Mouse (Mus musculus) cerebellum, adult 18-20 months (tissue): ENCODE results near the gene Sirpb1a.
"Not testable (repeated sequence)": the region's sequence is repeated elsewhere in the genome, so short reads cannot be mapped to it uniquely, and the experiment has no call there.

ENCODE experiments used
- DNase-seq, 2 experiments: peaks; one replicate each; pipeline ENCODE4 v3.0.0; 2021

Gene Sirpb1a

GRCm38 (mm10) chr3:15426447-15426846 lies at the start of gene Sirpb1a:
Gene Sirpb1a (minus strand): TSS chr3:15426520.
- not testable (repeated sequence) for DNase-seq

DNA sequence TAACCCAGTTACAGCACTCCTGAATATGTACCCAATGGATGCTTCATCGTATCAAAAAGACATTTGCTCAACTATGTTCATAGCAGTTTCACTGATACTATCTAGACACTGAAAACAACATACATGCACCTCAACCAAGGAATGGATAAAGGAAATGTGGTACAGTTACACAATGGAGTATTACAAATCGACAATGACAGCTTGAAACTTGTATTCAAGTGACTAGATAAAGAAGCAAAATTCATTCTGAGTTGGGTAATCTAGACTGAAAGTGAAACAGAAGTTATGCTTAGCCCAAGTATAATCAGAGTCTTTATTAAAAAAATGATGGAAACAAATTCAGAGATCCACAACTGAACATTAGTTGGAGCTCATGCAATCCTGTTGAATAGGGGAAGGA lies 48.5 kb upstream of the Sirpb1a start:
- DNase-seq: not testable (repeated sequence)

- DNase-seq: not testable (repeated sequence)
Measured at GRCm38 (mm10) chr3:15470158-15470557, 43.8 kb upstream of the Sirpb1a start.

- not testable (repeated sequence) for DNase-seq
Measured at GRCm38 (mm10) chr3:15443936-15444335, 17.6 kb upstream of the Sirpb1a start.

GRCm38 (mm10) chr3:15439844-15440243 lies 13.5 kb upstream of the Sirpb1a start:
- not testable (repeated sequence) for DNase-seq

DNA sequence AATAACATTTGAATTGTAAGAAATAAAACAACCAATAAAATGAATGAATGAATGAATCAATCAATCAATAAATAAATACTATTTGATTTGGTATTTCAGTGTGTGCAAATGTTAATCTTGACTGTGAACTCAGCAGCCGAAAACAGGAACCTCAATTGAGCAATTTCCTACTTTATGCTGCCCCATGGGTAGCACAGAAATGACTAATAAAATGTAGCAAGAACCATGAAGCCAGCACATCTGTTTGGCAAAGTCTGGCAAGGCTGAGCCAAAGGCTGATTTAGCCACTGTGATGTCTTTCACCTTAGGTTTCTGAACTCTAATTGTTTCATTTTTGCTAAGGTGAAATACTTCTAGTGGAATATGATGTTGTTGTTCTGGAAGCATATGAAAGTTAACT lies 1.6 kb upstream of the Sirpb1a start:
- DNase-seq: no peak

- not testable (repeated sequence) for DNase-seq
Measured at GRCm38 (mm10) chr3:15355690-15356089, 70.6 kb downstream of the Sirpb1a start.

- DNase-seq: not testable (repeated sequence)
Measured at GRCm38 (mm10) chr3:15350318-15350717, 76.0 kb downstream of the Sirpb1a start.

- DNase-seq: not testable (repeated sequence)
Measured at GRCm38 (mm10) chr3:15345606-15346005, 80.7 kb downstream of the Sirpb1a start.

DNA sequence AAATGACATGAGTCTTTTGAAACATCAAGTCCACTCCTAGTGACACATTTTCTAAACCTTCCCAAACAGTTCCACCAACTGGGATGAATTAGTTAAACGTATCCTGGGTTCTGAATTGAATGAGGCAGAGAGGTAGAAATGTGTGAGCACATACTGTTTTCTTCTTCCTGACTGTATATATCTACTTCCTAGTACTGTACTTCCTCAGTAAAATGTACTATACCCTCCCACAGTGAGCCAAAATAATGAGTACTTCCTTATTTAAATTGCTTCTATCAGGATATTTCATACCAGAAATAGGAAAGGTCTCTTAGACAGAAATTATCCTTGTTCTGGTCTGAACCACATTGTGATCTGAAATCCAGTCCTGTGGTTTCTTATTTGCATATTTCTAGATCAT lies 86.0 kb downstream of the Sirpb1a start:
- no peak for DNase-seq

DNA sequence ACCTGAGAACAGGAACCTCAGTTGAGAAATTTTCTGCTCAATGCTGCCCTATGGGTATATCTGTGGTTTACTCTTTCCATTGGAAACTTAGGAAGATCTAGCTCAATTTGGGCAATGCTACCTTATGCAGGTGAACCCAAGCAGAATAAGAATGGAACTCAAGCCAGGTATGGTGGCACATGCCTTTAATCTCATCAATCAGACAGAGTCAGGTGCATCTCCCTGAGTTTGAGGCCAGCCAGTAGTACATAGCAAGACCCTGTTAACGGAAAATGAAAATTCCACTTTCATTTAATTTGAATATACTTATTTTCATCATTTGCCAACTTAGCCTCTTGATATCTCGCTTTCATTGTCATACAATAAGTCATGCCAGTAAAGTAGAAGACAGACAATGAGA lies 92.1 kb downstream of the Sirpb1a start:
- DNase-seq: no peak

DNA sequence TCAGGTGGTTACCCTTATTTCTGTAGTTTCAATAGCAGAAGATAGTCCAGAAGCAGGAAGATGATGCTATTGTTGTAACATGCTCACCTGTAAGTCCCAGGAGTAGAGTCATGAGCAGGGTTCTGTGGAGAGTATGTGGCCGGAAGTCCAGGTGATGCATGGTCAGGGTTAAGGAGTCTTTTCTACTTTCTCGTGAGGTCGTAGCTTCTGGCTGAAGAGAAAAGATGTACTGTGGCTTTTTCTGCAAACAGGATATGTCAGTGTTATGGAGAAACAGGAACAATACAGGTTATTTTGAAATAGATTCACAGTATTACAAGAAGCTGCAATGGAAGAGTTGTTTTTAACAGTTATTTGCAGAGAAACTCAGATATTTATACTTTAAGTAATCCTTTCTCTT lies 94.3 kb downstream of the Sirpb1a start, which contains the start of gene Gm9733:
Gene Gm9733 (minus strand): TSS at position 240 of the 400 bp plus-strand sequence.
- DNase-seq: no peak

DNA sequence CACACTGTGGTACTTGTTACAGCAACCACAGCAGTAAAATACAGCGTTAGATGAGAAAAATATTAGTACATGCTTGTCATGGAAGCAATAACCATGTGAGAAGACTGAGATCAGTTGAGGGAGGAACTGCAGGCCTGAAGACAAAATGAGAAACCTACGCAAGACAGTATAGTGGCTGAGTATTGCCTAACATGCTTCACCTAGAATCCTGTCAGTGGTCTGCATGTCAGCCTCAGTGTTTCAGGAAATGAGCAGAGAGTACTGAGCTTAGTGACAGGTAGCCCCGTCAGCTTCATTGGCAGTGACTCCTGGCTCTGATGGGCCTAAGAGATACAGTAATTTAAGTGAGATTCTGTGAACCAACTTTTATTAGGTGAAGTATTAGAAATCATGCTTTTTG lies 94.8 kb downstream of the Sirpb1a start:
- no peak for DNase-seq

DNA sequence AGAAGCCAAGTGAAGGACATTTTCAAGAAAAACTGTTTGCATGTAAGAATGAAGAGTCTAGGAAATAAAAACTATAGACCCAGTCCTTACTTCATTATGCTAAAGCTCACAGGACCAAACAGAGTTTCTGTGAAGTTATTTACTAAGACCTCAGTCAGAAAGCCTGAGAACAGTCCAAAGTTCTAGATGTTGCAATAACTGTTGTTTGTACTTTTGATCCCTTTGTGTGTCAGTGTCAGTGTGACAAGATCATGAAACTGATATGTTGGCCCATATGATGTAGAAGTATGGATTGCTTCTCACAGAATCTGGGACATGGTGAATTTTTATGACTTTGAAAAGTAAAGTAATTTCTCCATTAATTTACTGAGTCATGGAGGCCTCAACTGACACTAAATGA lies 96.8 kb downstream of the Sirpb1a start:
- no peak for DNase-seq
